Mouse (Mus musculus): Measurements from ENCODE around the gene Gm21969.
A peak's percentile ranks its signal among the peaks of the same experiment; 100 is the strongest.

Gene Gm21969

GRCm38 (mm10) chr4:139616276-139617000 lies 13.5 kb downstream of the Gm21969 start:
- no peak for DNase-seq (ENCODE audit: extremely low read depth, low read depth, low spot score)

- no peak for DNase-seq (ENCODE audit: extremely low read depth, low read depth, low spot score)
Measured at GRCm38 (mm10) chr4:139617001-139617364, 14.0 kb downstream of the Gm21969 start.

- no peak for DNase-seq (ENCODE audit: extremely low read depth, low read depth, low spot score)
Measured at GRCm38 (mm10) chr4:139619765-139620164, 16.8 kb downstream of the Gm21969 start.

GRCm38 (mm10) chr4:139622373-139623282 lies 19.6 kb downstream of the Gm21969 start, which contains the start of gene Aldh4a1:
Gene Aldh4a1 (plus strand): TSS chr4:139622866.
- peak; percentile 96 for DNase-seq (ENCODE audit: extremely low read depth, low read depth, low spot score)

GRCm38 (mm10) chr4:139623434-139624115 lies 20.6 kb downstream of the Gm21969 start:
- DNase-seq (ENCODE audit: extremely low read depth, low read depth, low spot score) = no peak

GRCm38 (mm10) chr4:139624116-139624489 lies 21.1 kb downstream of the Gm21969 start:
- DNase-seq (ENCODE audit: extremely low read depth, low read depth, low spot score) = no peak

GRCm38 (mm10) chr4:139624706-139625105 lies 21.7 kb downstream of the Gm21969 start:
- peak; percentile 36 for DNase-seq (ENCODE audit: extremely low read depth, low read depth, low spot score)

- DNase-seq (ENCODE audit: extremely low read depth, low read depth, low spot score) = no peak
Measured at GRCm38 (mm10) chr4:139627361-139627760, 24.4 kb downstream of the Gm21969 start.

- DNase-seq (ENCODE audit: extremely low read depth, low read depth, low spot score) = no peak
Measured at GRCm38 (mm10) chr4:139630171-139630570, 27.2 kb downstream of the Gm21969 start.

- no peak for DNase-seq (ENCODE audit: extremely low read depth, low read depth, low spot score)
Measured at GRCm38 (mm10) chr4:139631141-139631540, 28.2 kb downstream of the Gm21969 start.

GRCm38 (mm10) chr4:139631569-139632253 lies 28.7 kb downstream of the Gm21969 start:
- DNase-seq (ENCODE audit: extremely low read depth, low read depth, low spot score) = no peak

GRCm38 (mm10) chr4:139632254-139632580 lies 29.2 kb downstream of the Gm21969 start:
- no peak for DNase-seq (ENCODE audit: extremely low read depth, low read depth, low spot score)

- DNase-seq (ENCODE audit: extremely low read depth, low read depth, low spot score) = no peak
Measured at GRCm38 (mm10) chr4:139636373-139636772, 33.4 kb downstream of the Gm21969 start.

- DNase-seq (ENCODE audit: extremely low read depth, low read depth, low spot score) = no peak
Measured at GRCm38 (mm10) chr4:139637847-139638246, 34.9 kb downstream of the Gm21969 start.

- DNase-seq (ENCODE audit: extremely low read depth, low read depth, low spot score) = no peak
Measured at GRCm38 (mm10) chr4:139638356-139638755, 35.4 kb downstream of the Gm21969 start.

GRCm38 (mm10) chr4:139639801-139640200 lies 36.8 kb downstream of the Gm21969 start:
- no peak for DNase-seq (ENCODE audit: extremely low read depth, low read depth, low spot score)

GRCm38 (mm10) chr4:139640333-139640732 lies 37.3 kb downstream of the Gm21969 start:
- no peak for DNase-seq (ENCODE audit: extremely low read depth, low read depth, low spot score)

GRCm38 (mm10) chr4:139640775-139641174 lies 37.8 kb downstream of the Gm21969 start:
- no peak for DNase-seq (ENCODE audit: extremely low read depth, low read depth, low spot score)

- no peak for DNase-seq (ENCODE audit: extremely low read depth, low read depth, low spot score)
Measured at GRCm38 (mm10) chr4:139641829-139642425, 38.9 kb downstream of the Gm21969 start.

- no peak for DNase-seq (ENCODE audit: extremely low read depth, low read depth, low spot score)
Measured at GRCm38 (mm10) chr4:139643972-139644371, 41.0 kb downstream of the Gm21969 start.

- DNase-seq (ENCODE audit: extremely low read depth, low read depth, low spot score) = no peak
Measured at GRCm38 (mm10) chr4:139646916-139647315, 43.9 kb downstream of the Gm21969 start.

Data from fat pad, adult 2 months (tissue).